Mouse (Mus musculus): ENCODE results near the gene Acacb.

Gene Acacb

GRCm38 (mm10) chr5:114135516-114135915 is 10.8 kb upstream of the Acacb start:
- DNase-seq (ENCODE audit: low read depth): no peak

GRCm38 (mm10) chr5:114137481-114138276 is 8.7 kb upstream of the Acacb start:
- DNase-seq (ENCODE audit: low read depth): no peak

GRCm38 (mm10) chr5:114138277-114139164 is 7.8 kb upstream of the Acacb start:
- DNase-seq (ENCODE audit: low read depth): no peak

- DNase-seq (ENCODE audit: low read depth): no peak
Observed at GRCm38 (mm10) chr5:114139175-114139574, 7.2 kb upstream of the Acacb start.

- DNase-seq (ENCODE audit: low read depth): no peak
Observed at GRCm38 (mm10) chr5:114147043-114147972, 973 bp downstream of the Acacb start.

- DNase-seq (ENCODE audit: low read depth): no peak
Observed at GRCm38 (mm10) chr5:114152359-114153092, 6.2 kb downstream of the Acacb start.

- DNase-seq (ENCODE audit: low read depth): peak; percentile 53
Observed at GRCm38 (mm10) chr5:114153490-114153889, 7.2 kb downstream of the Acacb start.

GRCm38 (mm10) chr5:114154765-114155164 is 8.4 kb downstream of the Acacb start:
- no peak for DNase-seq (ENCODE audit: low read depth)

GRCm38 (mm10) chr5:114155168-114155933 is 9.0 kb downstream of the Acacb start:
- no peak for DNase-seq (ENCODE audit: low read depth)

GRCm38 (mm10) chr5:114157236-114157635 is 10.9 kb downstream of the Acacb start:
- no peak for DNase-seq (ENCODE audit: low read depth)

- no peak for DNase-seq (ENCODE audit: low read depth)
Observed at GRCm38 (mm10) chr5:114161424-114161823, 15.1 kb downstream of the Acacb start.

GRCm38 (mm10) chr5:114162106-114162815 is 15.9 kb downstream of the Acacb start:
- DNase-seq (ENCODE audit: low read depth): no peak

GRCm38 (mm10) chr5:114163117-114163696 is 16.9 kb downstream of the Acacb start:
- no peak for DNase-seq (ENCODE audit: low read depth)

- DNase-seq (ENCODE audit: low read depth): no peak
Observed at GRCm38 (mm10) chr5:114170345-114170744, 24.0 kb downstream of the Acacb start.

GRCm38 (mm10) chr5:114172936-114173335 is 26.6 kb downstream of the Acacb start:
- peak; percentile 26 for DNase-seq (ENCODE audit: low read depth)

GRCm38 (mm10) chr5:114173458-114173857 is 27.1 kb downstream of the Acacb start:
- no peak for DNase-seq (ENCODE audit: low read depth)

- no peak for DNase-seq (ENCODE audit: low read depth)
Observed at GRCm38 (mm10) chr5:114173877-114174581, 27.7 kb downstream of the Acacb start.

- peak; percentile 29 for DNase-seq (ENCODE audit: low read depth)
Observed at GRCm38 (mm10) chr5:114174639-114175038, 28.3 kb downstream of the Acacb start.

Data from c-Kit-positive CD71-negative TER-119-negative erythroid progenitor cells, embryonic 14.5 days (primary cell).